Mouse (Mus musculus): ENCODE data around the gene Chp2.

DNA sequence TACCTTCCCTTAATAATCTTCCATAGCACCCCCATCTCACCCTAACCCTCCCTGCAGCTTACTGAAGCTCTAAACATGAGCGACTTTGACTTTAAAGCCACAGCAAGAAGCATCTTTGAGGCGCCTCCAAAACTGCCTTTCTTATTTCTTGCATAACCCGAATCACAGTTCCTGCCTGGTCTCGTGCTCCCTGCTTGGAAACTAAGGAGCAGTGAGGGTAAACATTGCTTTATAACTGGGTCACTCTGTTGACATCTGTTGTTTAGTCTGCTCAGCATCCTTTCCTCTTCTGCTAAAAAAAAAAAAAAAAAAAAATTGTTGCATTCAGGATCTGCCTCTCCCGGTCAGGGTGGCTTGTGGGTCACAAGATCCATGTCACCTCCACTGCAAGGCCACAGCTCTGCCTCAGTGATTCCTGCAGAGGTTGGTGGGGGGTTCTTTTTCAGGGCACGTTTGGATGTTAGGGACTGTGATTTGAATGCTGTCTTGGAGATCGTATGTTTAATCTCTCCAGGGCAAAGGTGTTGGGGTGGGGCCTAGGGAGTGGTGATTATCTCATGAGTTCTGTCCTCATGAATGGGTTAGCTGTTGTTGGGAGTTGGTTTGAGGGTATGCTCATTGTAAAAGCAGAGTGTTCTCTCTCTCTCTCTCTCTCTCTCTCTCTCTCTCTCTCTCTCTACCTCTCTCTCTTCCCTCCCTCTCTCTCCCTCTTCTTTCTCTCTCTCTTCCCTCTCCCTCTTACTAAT is 10.8 kb upstream of the Chp2 start:
- TF ChIP-seq CTCF (conservative IDR thresholded peaks at IDR 0.05; ENCODE audit: insufficient read depth, insufficient read length, low read depth, low read length) (no peak), POLR2A (IDR thresholded peaks at IDR 0.05; ENCODE audit: low read depth, low read length) (no peak)
